Mouse (Mus musculus): ENCODE results near the gene Fam71e1. TPM values are rescaled to one million over a fixed set of nuclear protein-coding genes. Genes with fewer than 3 reads are reported as not detected.

Gene Fam71e1
- polyA plus RNA-seq, 1 experiment from 2014 or later: 28.1 TPM

GRCm38 (mm10) chr7:44521710-44522109, 25.3 kb downstream of the Fam71e1 start:
- ATAC-seq (ENCODE audit: low FRiP score, low read depth): peak; percentile 73; the same call in 1 of the 2 replicates
- no peaks in the 10 kb centered on the region for H3K9me3 ChIP-seq
- H3K27ac ChIP-seq: no peak overlapping the region
- WGBS: 2% methylated on average over 20 of the region's 20 CpGs
- peaks cover 8% of the 10 kb centered on the region; the same call in 1 of the 2 replicates for H3K4me1 ChIP-seq
- peaks cover 54% of the 10 kb centered on the region for H3K27me3 ChIP-seq (replicated peaks)
- peak overlapping the region; percentile 17; the same call in 1 of the 2 replicates for H3K9ac ChIP-seq
- H3K4me3 ChIP-seq: no peak overlapping the region
- H3K36me3 ChIP-seq: no peaks in the 10 kb centered on the region
- H3K4me2 ChIP-seq (replicated peaks): peak overlapping the region; percentile 38

- Histone ChIP-seq H3K36me3 (no peaks in the 10 kb centered on the region), H3K27me3 (replicated peaks) (peaks cover 67% of the 10 kb centered on the region), H3K4me3 (no peak overlapping the region), H3K9me3 (no peaks in the 10 kb centered on the region), H3K4me2 (replicated peaks) (no peak overlapping the region), H3K9ac (no peak overlapping the region), H3K4me1 (peaks cover 13% of the 10 kb centered on the region), H3K27ac (no peak overlapping the region)
- ATAC-seq (ENCODE audit: low FRiP score, low read depth): no peak
- WGBS: 80% methylated on average over 2 of the region's 2 CpGs
These were observed 26.7 kb downstream of the Fam71e1 start for GRCm38 (mm10) chr7:44523056-44523455.

GRCm38 (mm10) chr7:44524502-44524901, 28.1 kb downstream of the Fam71e1 start, which contains the start of gene Mybpc2:
Gene Mybpc2, minus strand, starts transcription at chr7:44524656.
- H3K4me1 ChIP-seq: peaks cover 15% of the 10 kb centered on the region
- no peak within 1 kb of the TSS for H3K4me2 ChIP-seq (replicated peaks)
- H3K36me3 ChIP-seq: no peaks in the 10 kb centered on the region
- 39% methylated on average over 12 of the region's 12 CpGs for whole genome bisulfite sequencing
- H3K4me3 ChIP-seq: no peak within 1 kb of the TSS
- ATAC-seq (ENCODE audit: low FRiP score, low read depth): no peak
- H3K27ac ChIP-seq: no peak within 1 kb of the TSS
- no peak within 1 kb of the TSS; the same call in 1 of the 2 replicates for H3K9ac ChIP-seq
- H3K27me3 ChIP-seq (replicated peaks): peaks cover 75% of the 10 kb centered on the region
- H3K9me3 ChIP-seq: no peaks in the 10 kb centered on the region

GRCm38 (mm10) chr7:44525126-44525832, 28.9 kb downstream of the Fam71e1 start:
- H3K9ac ChIP-seq: no peak overlapping the region; the same call in 1 of the 2 replicates
- no peak overlapping the region for H3K4me3 ChIP-seq
- ATAC-seq (ENCODE audit: low FRiP score, low read depth): no peak
- no peak overlapping the region for H3K27ac ChIP-seq
- H3K4me2 ChIP-seq (replicated peaks): no peak overlapping the region
- WGBS: 18% methylated on average over 22 of the region's 22 CpGs
- peaks cover 75% of the 10 kb centered on the region for H3K27me3 ChIP-seq (replicated peaks)
- peaks cover 15% of the 10 kb centered on the region for H3K4me1 ChIP-seq
- H3K9me3 ChIP-seq: no peaks in the 10 kb centered on the region
- H3K36me3 ChIP-seq: no peaks in the 10 kb centered on the region

GRCm38 (mm10) chr7:44526414-44527154, 30.2 kb downstream of the Fam71e1 start:
- peaks cover 13% of the 10 kb centered on the region for H3K4me1 ChIP-seq
- H3K9me3 ChIP-seq: no peaks in the 10 kb centered on the region
- no peaks in the 10 kb centered on the region for H3K36me3 ChIP-seq
- H3K9ac ChIP-seq: no peak overlapping the region
- no peak overlapping the region for H3K4me3 ChIP-seq
- no peak overlapping the region for H3K27ac ChIP-seq
- H3K4me2 ChIP-seq (replicated peaks): no peak overlapping the region
- 88% methylated on average over 14 of the region's 14 CpGs for WGBS
- peaks cover 67% of the 10 kb centered on the region for H3K27me3 ChIP-seq (replicated peaks)
- ATAC-seq (ENCODE audit: low FRiP score, low read depth): no peak

- 5% methylated on average over 40 of the region's 40 CpGs for WGBS
- H3K4me1 ChIP-seq: peaks cover 11% of the 10 kb centered on the region
- peak overlapping the region; percentile 67 for H3K4me2 ChIP-seq (replicated peaks)
- H3K27me3 ChIP-seq (replicated peaks): peaks cover 57% of the 10 kb centered on the region
- H3K27ac ChIP-seq: no peak overlapping the region
- ATAC-seq (ENCODE audit: low FRiP score, low read depth): no peak; the same call in 1 of the 2 replicates
- peak overlapping the region; percentile 40; the same call in 1 of the 2 replicates for H3K9ac ChIP-seq
- peaks cover 8% of the 10 kb centered on the region; the same call in 1 of the 2 replicates for H3K36me3 ChIP-seq
- H3K9me3 ChIP-seq: no peaks in the 10 kb centered on the region
- peak overlapping the region; percentile 30 for H3K4me3 ChIP-seq
These were observed 31.4 kb downstream of the Fam71e1 start for GRCm38 (mm10) chr7:44527483-44528398.

GRCm38 (mm10) chr7:44529518-44529917, 33.1 kb downstream of the Fam71e1 start:
- no peak overlapping the region for H3K4me2 ChIP-seq (replicated peaks)
- peaks cover 11% of the 10 kb centered on the region for H3K4me1 ChIP-seq
- H3K27ac ChIP-seq: no peak overlapping the region
- no peak overlapping the region for H3K9ac ChIP-seq
- peaks cover 41% of the 10 kb centered on the region for H3K27me3 ChIP-seq (replicated peaks)
- no peak for ATAC-seq (ENCODE audit: low FRiP score, low read depth)
- peaks cover 26% of the 10 kb centered on the region for H3K36me3 ChIP-seq
- no peak overlapping the region for H3K4me3 ChIP-seq
- WGBS: 62% methylated on average over 5 of the region's 5 CpGs
- H3K9me3 ChIP-seq: no peaks in the 10 kb centered on the region

- no peak overlapping the region for H3K4me3 ChIP-seq
These were observed 34.1 kb downstream of the Fam71e1 start for GRCm38 (mm10) chr7:44530507-44530906.

GRCm38 (mm10) chr7:44531207-44531606, 34.8 kb downstream of the Fam71e1 start:
- H3K27ac ChIP-seq: no peak overlapping the region
- ATAC-seq (ENCODE audit: low FRiP score, low read depth): no peak
- peaks cover 26% of the 10 kb centered on the region for H3K27me3 ChIP-seq (replicated peaks)
- no peak overlapping the region for H3K4me2 ChIP-seq (replicated peaks)
- H3K9me3 ChIP-seq: no peaks in the 10 kb centered on the region
- 49% methylated on average over 5 of the region's 5 CpGs for WGBS
- no peak overlapping the region for H3K9ac ChIP-seq
- H3K36me3 ChIP-seq: peaks cover 42% of the 10 kb centered on the region
- H3K4me3 ChIP-seq: no peak overlapping the region
- peaks cover 7% of the 10 kb centered on the region; the same call in 1 of the 2 replicates for H3K4me1 ChIP-seq

More at GRCm38 (mm10) chr7:44530507-44530906, 34.1 kb downstream of the Fam71e1 start:
- Histone ChIP-seq H3K4me1 (peaks cover 7% of the 10 kb centered on the region; the same call in 1 of the 2 replicates), H3K27me3 (replicated peaks) (peaks cover 31% of the 10 kb centered on the region), H3K36me3 (peaks cover 35% of the 10 kb centered on the region), H3K27ac (no peak overlapping the region), H3K9me3 (no peaks in the 10 kb centered on the region), H3K9ac (no peak overlapping the region), H3K4me2 (replicated peaks) (no peak overlapping the region)
- 79% methylated on average over 3 of the region's 3 CpGs for WGBS
- ATAC-seq (ENCODE audit: low FRiP score, low read depth): no peak

- peaks cover 7% of the 10 kb centered on the region; the same call in 1 of the 2 replicates for H3K4me1 ChIP-seq
- no peak within 1 kb of the TSS for H3K9ac ChIP-seq
- WGBS: 79% methylated on average over 4 of the region's 4 CpGs
- H3K9me3 ChIP-seq: no peaks in the 10 kb centered on the region
- peaks cover 51% of the 10 kb centered on the region for H3K36me3 ChIP-seq
- H3K27me3 ChIP-seq (replicated peaks): peaks cover 19% of the 10 kb centered on the region
- H3K4me3 ChIP-seq: no peak within 1 kb of the TSS
- no peak for ATAC-seq (ENCODE audit: low FRiP score, low read depth)
- no peak within 1 kb of the TSS for H3K4me2 ChIP-seq (replicated peaks)
- no peak within 1 kb of the TSS for H3K27ac ChIP-seq
These were observed 35.8 kb downstream of the Fam71e1 start, which contains the start of gene Spib for GRCm38 (mm10) chr7:44531946-44532732. Gene Spib, minus strand, starts transcription at chr7:44532071.
